Mouse (Mus musculus): ENCODE measurements around the gene Ttc30a2. TPM values are rescaled to one million over a fixed set of nuclear protein-coding genes. Genes with fewer than 3 reads are reported as not detected.
"Not testable (repeated sequence)": the region's sequence is repeated elsewhere in the genome, so short reads cannot be mapped to it uniquely, and the experiment has no call there.

Ttc30a2 gene
- 0.34 and 0.54 TPM in 2 replicates for polyA plus RNA-seq (2015; fragmentation: Nextera tagmentation; extraction: Ambion mirVana)

GRCm38 (mm10) chr2:75977752-75978368, at the start of gene Ttc30a2:
Ttc30a2 (minus strand) TSS chr2:75978170.
- H3K4me3 ChIP-seq (ENCODE audit: low read length); H3K27me3 ChIP-seq (ENCODE audit: control insufficient read depth, insufficient read depth, low read depth, low read length); H3K36me3 ChIP-seq (ENCODE audit: control insufficient read depth, insufficient read depth, low read length); H3K4me1 ChIP-seq (replicated peaks; ENCODE audit: control insufficient read depth, insufficient read depth, low read length); H3K9ac ChIP-seq (ENCODE audit: low read length); H3K4me2 ChIP-seq (ENCODE audit: low read depth, low read length); H3K27ac ChIP-seq (ENCODE audit: low read length); H3K9me3 ChIP-seq (ENCODE audit: control insufficient read depth, low read length); ATAC-seq (ENCODE audit: low read depth): not testable (repeated sequence)
- WGBS: 33% methylated on average over 12 of the region's 24 CpGs

GRCm38 (mm10) chr2:76016890-76017289, 38.9 kb upstream of the Ttc30a2 start:
- 12% methylated on average over 7 of the region's 7 CpGs for WGBS

GRCm38 (mm10) chr2:76016136-76016535, 38.2 kb upstream of the Ttc30a2 start:
- H3K4me1 ChIP-seq (replicated peaks; ENCODE audit: control insufficient read depth, insufficient read depth, low read length): no peaks in the 10 kb centered on the region
- WGBS: 73% methylated on average over 8 of the region's 8 CpGs
- no peak overlapping the region for H3K4me2 ChIP-seq (ENCODE audit: low read depth, low read length)
- H3K27ac ChIP-seq (ENCODE audit: low read length): no peak overlapping the region
- no peaks in the 10 kb centered on the region for H3K9me3 ChIP-seq (ENCODE audit: control insufficient read depth, low read length)
- no peaks in the 10 kb centered on the region for H3K36me3 ChIP-seq (ENCODE audit: control insufficient read depth, insufficient read depth, low read length)
- H3K4me3 ChIP-seq (ENCODE audit: low read length): no peak overlapping the region
- H3K27me3 ChIP-seq (ENCODE audit: control insufficient read depth, insufficient read depth, low read depth, low read length): no peaks in the 10 kb centered on the region
- no peak for ATAC-seq (ENCODE audit: low read depth)
- no peak overlapping the region for H3K9ac ChIP-seq (ENCODE audit: low read length)

More at GRCm38 (mm10) chr2:76016890-76017289, 38.9 kb upstream of the Ttc30a2 start:
- no peaks in the 10 kb centered on the region for H3K9me3 ChIP-seq (ENCODE audit: control insufficient read depth, low read length)
- no peak overlapping the region for H3K27ac ChIP-seq (ENCODE audit: low read length)
- no peak overlapping the region for H3K9ac ChIP-seq (ENCODE audit: low read length)
- no peak for ATAC-seq (ENCODE audit: low read depth)
- H3K4me3 ChIP-seq (ENCODE audit: low read length): no peak overlapping the region
- H3K4me1 ChIP-seq (replicated peaks; ENCODE audit: control insufficient read depth, insufficient read depth, low read length): no peaks in the 10 kb centered on the region
- H3K4me2 ChIP-seq (ENCODE audit: low read depth, low read length): no peak overlapping the region
- H3K27me3 ChIP-seq (ENCODE audit: control insufficient read depth, insufficient read depth, low read depth, low read length): no peaks in the 10 kb centered on the region
- no peaks in the 10 kb centered on the region for H3K36me3 ChIP-seq (ENCODE audit: control insufficient read depth, insufficient read depth, low read length)

- Histone ChIP-seq H3K4me2 (ENCODE audit: low read depth, low read length) (no peak overlapping the region), H3K27ac (ENCODE audit: low read length) (no peak overlapping the region), H3K36me3 (ENCODE audit: control insufficient read depth, insufficient read depth, low read length) (no peaks in the 10 kb centered on the region), H3K4me1 (replicated peaks; ENCODE audit: control insufficient read depth, insufficient read depth, low read length) (no peaks in the 10 kb centered on the region), H3K4me3 (ENCODE audit: low read length) (no peak overlapping the region), H3K9ac (ENCODE audit: low read length) (no peak overlapping the region), H3K9me3 (ENCODE audit: control insufficient read depth, low read length) (no peaks in the 10 kb centered on the region), H3K27me3 (ENCODE audit: control insufficient read depth, insufficient read depth, low read depth, low read length) (no peaks in the 10 kb centered on the region)
- no peak for ATAC-seq (ENCODE audit: low read depth)
- WGBS: 87% methylated on average over 7 of the region's 7 CpGs
Measured at GRCm38 (mm10) chr2:76015460-76015859, 37.5 kb upstream of the Ttc30a2 start.

DNA sequence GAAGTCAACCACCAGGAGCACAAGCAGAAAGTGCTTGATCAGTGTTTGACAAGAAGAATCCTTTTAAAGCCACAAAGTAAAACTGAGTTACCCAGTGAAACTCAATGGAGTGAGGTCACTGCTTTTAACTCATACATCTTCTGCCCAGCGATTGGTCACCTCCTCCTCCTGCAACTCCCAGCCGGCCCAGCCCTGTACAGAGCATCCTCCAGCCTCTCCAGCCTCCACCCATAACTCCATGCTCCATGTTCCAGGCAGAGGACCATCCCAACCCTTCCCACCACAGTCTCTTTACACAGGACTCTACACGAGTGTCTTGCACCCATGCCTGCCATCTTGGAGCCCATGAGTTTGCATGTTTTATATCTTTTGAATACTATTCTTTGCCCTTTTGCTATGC, 36.7 kb upstream of the Ttc30a2 start:
- no peak overlapping the region for H3K9ac ChIP-seq (ENCODE audit: low read length)
- no peak overlapping the region for H3K4me3 ChIP-seq (ENCODE audit: low read length)
- no peaks in the 10 kb centered on the region for H3K4me1 ChIP-seq (replicated peaks; ENCODE audit: control insufficient read depth, insufficient read depth, low read length)
- no peak for ATAC-seq (ENCODE audit: low read depth)
- no peaks in the 10 kb centered on the region for H3K36me3 ChIP-seq (ENCODE audit: control insufficient read depth, insufficient read depth, low read length)
- H3K27ac ChIP-seq (ENCODE audit: low read length): no peak overlapping the region
- H3K27me3 ChIP-seq (ENCODE audit: control insufficient read depth, insufficient read depth, low read depth, low read length): no peaks in the 10 kb centered on the region
- H3K9me3 ChIP-seq (ENCODE audit: control insufficient read depth, low read length): no peaks in the 10 kb centered on the region
- WGBS: 72% methylated on average over 3 of the region's 3 CpGs
- H3K4me2 ChIP-seq (ENCODE audit: low read depth, low read length): no peak overlapping the region

- Histone ChIP-seq H3K9ac (ENCODE audit: low read length) (no peak overlapping the region), H3K36me3 (ENCODE audit: control insufficient read depth, insufficient read depth, low read length) (no peaks in the 10 kb centered on the region), H3K27me3 (ENCODE audit: control insufficient read depth, insufficient read depth, low read depth, low read length) (no peaks in the 10 kb centered on the region), H3K4me3 (ENCODE audit: low read length) (no peak overlapping the region), H3K27ac (ENCODE audit: low read length) (no peak overlapping the region), H3K4me1 (replicated peaks; ENCODE audit: control insufficient read depth, insufficient read depth, low read length) (no peaks in the 10 kb centered on the region), H3K9me3 (ENCODE audit: control insufficient read depth, low read length) (no peaks in the 10 kb centered on the region), H3K4me2 (ENCODE audit: low read depth, low read length) (no peak overlapping the region)
- 9% methylated on average over 4 of the region's 4 CpGs for WGBS
- ATAC-seq (ENCODE audit: low read depth): no peak
Measured at GRCm38 (mm10) chr2:76006194-76006593, 28.2 kb upstream of the Ttc30a2 start.

- H3K27me3 ChIP-seq (ENCODE audit: control insufficient read depth, insufficient read depth, low read depth, low read length): no peaks in the 10 kb centered on the region
- H3K4me1 ChIP-seq (replicated peaks; ENCODE audit: control insufficient read depth, insufficient read depth, low read length): no peaks in the 10 kb centered on the region; the same call in 1 of the 2 replicates
- no peak overlapping the region for H3K27ac ChIP-seq (ENCODE audit: low read length)
- H3K9ac ChIP-seq (ENCODE audit: low read length): no peak overlapping the region
- H3K4me3 ChIP-seq (ENCODE audit: low read length): no peak overlapping the region
- 35% methylated on average over 9 of the region's 9 CpGs for WGBS
- H3K4me2 ChIP-seq (ENCODE audit: low read depth, low read length): no peak overlapping the region
- no peaks in the 10 kb centered on the region for H3K9me3 ChIP-seq (ENCODE audit: control insufficient read depth, low read length)
- no peak for ATAC-seq (ENCODE audit: low read depth)
- no peaks in the 10 kb centered on the region for H3K36me3 ChIP-seq (ENCODE audit: control insufficient read depth, insufficient read depth, low read length)
Measured at GRCm38 (mm10) chr2:76002899-76003298, 24.9 kb upstream of the Ttc30a2 start.

GRCm38 (mm10) chr2:76001392-76001791, 23.4 kb upstream of the Ttc30a2 start:
- Histone ChIP-seq H3K4me2 (ENCODE audit: low read depth, low read length) (no peak overlapping the region), H3K27ac (ENCODE audit: low read length) (no peak overlapping the region), H3K36me3 (ENCODE audit: control insufficient read depth, insufficient read depth, low read length) (no peaks in the 10 kb centered on the region), H3K4me3 (ENCODE audit: low read length) (no peak overlapping the region), H3K9ac (ENCODE audit: low read length) (no peak overlapping the region), H3K9me3 (ENCODE audit: control insufficient read depth, low read length) (no peaks in the 10 kb centered on the region), H3K4me1 (replicated peaks; ENCODE audit: control insufficient read depth, insufficient read depth, low read length) (peaks cover 2% of the 10 kb centered on the region; the same call in 1 of the 2 replicates), H3K27me3 (ENCODE audit: control insufficient read depth, insufficient read depth, low read depth, low read length) (no peaks in the 10 kb centered on the region)
- ATAC-seq (ENCODE audit: low read depth): 0 out of 2 replicates have a peak, but pooled peaks have one; percentile 42
- 37% methylated on average over 8 of the region's 8 CpGs for WGBS

DNA sequence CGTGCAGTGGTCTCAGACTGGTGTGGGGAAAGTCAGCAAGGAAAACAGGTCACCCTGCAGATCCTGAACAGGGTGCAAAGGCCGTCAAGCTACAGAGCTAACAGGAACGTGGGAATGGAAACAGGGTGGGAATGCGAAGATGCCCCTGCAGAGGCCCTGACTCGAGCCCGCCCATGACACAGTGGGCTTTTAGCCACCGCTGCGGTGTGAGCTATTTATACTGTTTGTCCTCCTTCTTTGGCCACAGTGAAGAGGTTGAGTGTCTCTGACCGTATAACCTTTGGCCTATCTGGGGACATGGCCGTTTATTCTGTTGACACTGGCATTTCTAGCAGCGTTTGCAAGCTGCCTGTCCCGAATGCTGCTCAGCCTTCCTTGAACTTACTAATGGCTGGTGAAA, 21.7 kb upstream of the Ttc30a2 start:
- ATAC-seq (ENCODE audit: low read depth): 0 out of 2 replicates have a peak, but pooled peaks have one; percentile 22
- no peak overlapping the region for H3K4me3 ChIP-seq (ENCODE audit: low read length)
- H3K27ac ChIP-seq (ENCODE audit: low read length): no peak overlapping the region
- no peaks in the 10 kb centered on the region for H3K36me3 ChIP-seq (ENCODE audit: control insufficient read depth, insufficient read depth, low read length)
- no peak overlapping the region for H3K4me2 ChIP-seq (ENCODE audit: low read depth, low read length)
- H3K27me3 ChIP-seq (ENCODE audit: control insufficient read depth, insufficient read depth, low read depth, low read length): no peaks in the 10 kb centered on the region
- peaks cover 2% of the 10 kb centered on the region; the same call in 1 of the 2 replicates for H3K4me1 ChIP-seq (replicated peaks; ENCODE audit: control insufficient read depth, insufficient read depth, low read length)
- H3K9ac ChIP-seq (ENCODE audit: low read length): no peak overlapping the region
- no peaks in the 10 kb centered on the region for H3K9me3 ChIP-seq (ENCODE audit: control insufficient read depth, low read length)
- 34% methylated on average over 12 of the region's 12 CpGs for WGBS
